Mouse (Mus musculus) midbrain, embryonic 15.5 days (tissue): ENCODE data around the gene Tecta. TPM values are rescaled to one million over a fixed set of nuclear protein-coding genes. Genes with fewer than 3 reads are reported as not detected.

Experiments
- ATAC-seq: fragments of 200-750 bp; cut with Nextera tagmentation; replicated peaks from 2 replicates; pipeline ENCODE4 v1.8.0; 2017; ENCODE audit warnings: moderate TSS enrichment
- H3K27ac ChIP-seq: fragments of 300-500 bp; sonication (generic); 2 replicates; pipeline ENCODE4 v1.5.1; 2015; ENCODE audit warnings: mild to moderate bottlenecking, inconsistent platforms
- H3K27me3 ChIP-seq: fragments of 300-500 bp; sonication (generic); replicated peaks from 2 replicates; pipeline ENCODE4 v1.6.1; 2015; ENCODE audit warnings: inconsistent platforms
- H3K36me3 ChIP-seq: fragments of 300-500 bp; sonication (generic); replicated peaks from 2 replicates; pipeline ENCODE4 v1.6.1; 2015; ENCODE audit warnings: inconsistent platforms
- H3K4me1 ChIP-seq: fragments of 300-500 bp; sonication (generic); 2 replicates; pipeline ENCODE4 v1.6.1; 2015; ENCODE audit warnings: inconsistent platforms
- H3K4me2 ChIP-seq: fragments of 300-500 bp; sonication (generic); 2 replicates; pipeline ENCODE4 v1.6.1; 2015; ENCODE audit warnings: inconsistent platforms, mild to moderate bottlenecking, moderate library complexity
- H3K4me3 ChIP-seq: fragments of 300-500 bp; sonication (generic); 2 replicates; pipeline ENCODE4 v1.5.1; 2015; ENCODE audit warnings: mild to moderate bottlenecking, inconsistent platforms
- H3K9ac ChIP-seq: fragments of 300-500 bp; sonication (generic); 2 replicates; pipeline ENCODE4 v1.6.1; 2015; ENCODE audit warnings: mild to moderate bottlenecking, inconsistent platforms
- H3K9me3 ChIP-seq: fragments of 300-500 bp; sonication (generic); 2 replicates; pipeline ENCODE4 v1.6.1; 2016; ENCODE audit warnings: inconsistent platforms
- WGBS: fragments of 180-500 bp; shearing (Covaris S2); methylation state at CpG from one replicate; pipeline ENCODE4 v1.1.7; 2015; ENCODE audit warnings: mixed read lengths; 5-methylcytosine and 5-hydroxymethylcytosine counted together
- polyA plus RNA-seq: library from polyadenylated mRNA; unstranded; fragments of >200 nt; fragmentation: Nextera tagmentation; extraction: Ambion mirVana; gene quantifications from 2 replicates; pipeline ENCODE4 v1.2.1, GENCODE M21; 2015

Tecta gene
- polyA plus RNA-seq, 1 experiment from 2014 or later, result 0.41 TPM

GRCm38 (mm10) chr9:42417352-42417952 lies 17.7 kb upstream of the Tecta start:
- ATAC-seq, result no peak
- Histone ChIP-seq H3K9ac (no peak overlapping the region), H3K4me2 (no peak overlapping the region), H3K4me3 (no peak overlapping the region), H3K27ac (no peak overlapping the region), H3K4me1 (0 out of 2 replicates have a peak, but pooled peaks cover 4% of the 10 kb centered on the region), H3K27me3 (no peaks in the 10 kb centered on the region), H3K9me3 (no peaks in the 10 kb centered on the region), H3K36me3 (peaks cover 6% of the 10 kb centered on the region; the same call in 1 of the 2 replicates)
- 81% methylated on average over 12 of the region's 12 CpGs for WGBS

DNA sequence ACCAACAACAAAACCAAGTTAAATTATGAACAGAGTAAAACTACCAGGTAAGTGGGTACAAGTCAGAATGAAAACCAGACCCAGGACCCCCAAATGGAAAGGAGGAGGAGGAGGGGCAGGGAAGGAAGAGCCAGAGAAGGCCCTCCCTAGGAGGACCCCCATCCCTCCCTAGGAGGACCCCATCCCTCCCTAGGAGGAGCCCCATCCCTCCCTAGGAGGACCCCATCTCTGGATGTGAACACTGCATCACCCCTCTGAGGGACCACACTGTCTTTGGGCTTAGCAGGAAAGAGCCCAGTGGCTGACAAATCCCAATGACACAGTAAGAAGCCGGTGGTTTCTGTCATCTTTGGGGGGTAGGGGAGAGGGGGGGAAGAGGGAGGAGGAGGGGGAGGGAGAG lies 15.5 kb upstream of the Tecta start:
- Histone ChIP-seq H3K9ac (no peak overlapping the region), H3K4me1 (0 out of 2 replicates have a peak, but pooled peaks cover 4% of the 10 kb centered on the region), H3K36me3 (no peaks in the 10 kb centered on the region), H3K27ac (no peak overlapping the region), H3K9me3 (no peaks in the 10 kb centered on the region), H3K4me2 (no peak overlapping the region), H3K4me3 (no peak overlapping the region), H3K27me3 (no peaks in the 10 kb centered on the region)
- peak; percentile 48; the same call in 1 of the 2 replicates for ATAC-seq
- 24% methylated on average over 1 of the region's 1 CpGs for WGBS

GRCm38 (mm10) chr9:42413345-42413744 lies 13.6 kb upstream of the Tecta start:
- no peak overlapping the region for H3K27ac ChIP-seq
- H3K9me3 ChIP-seq, result no peaks in the 10 kb centered on the region
- no peak for ATAC-seq
- no peak overlapping the region for H3K4me2 ChIP-seq
- 0 out of 2 replicates have a peak, but pooled peaks cover 4% of the 10 kb centered on the region for H3K4me1 ChIP-seq
- WGBS, result 53% methylated on average over 12 of the region's 12 CpGs
- no peak overlapping the region for H3K4me3 ChIP-seq
- no peaks in the 10 kb centered on the region for H3K27me3 ChIP-seq
- H3K36me3 ChIP-seq, result no peaks in the 10 kb centered on the region
- H3K9ac ChIP-seq, result no peak overlapping the region

- H3K27ac ChIP-seq, result no peak overlapping the region
- WGBS, result 93% methylated on average over 6 of the region's 6 CpGs
- ATAC-seq, result no peak
- H3K27me3 ChIP-seq, result no peaks in the 10 kb centered on the region
- H3K4me1 ChIP-seq, result 0 out of 2 replicates have a peak, but pooled peaks cover 4% of the 10 kb centered on the region
- no peak overlapping the region for H3K9ac ChIP-seq
- no peaks in the 10 kb centered on the region for H3K9me3 ChIP-seq
- no peaks in the 10 kb centered on the region for H3K36me3 ChIP-seq
- H3K4me3 ChIP-seq, result no peak overlapping the region
- no peak overlapping the region for H3K4me2 ChIP-seq
Measured at GRCm38 (mm10) chr9:42411296-42411695, 11.6 kb upstream of the Tecta start.

GRCm38 (mm10) chr9:42405736-42406135 lies 6.0 kb upstream of the Tecta start:
- no peaks in the 10 kb centered on the region for H3K4me1 ChIP-seq
- no peaks in the 10 kb centered on the region for H3K36me3 ChIP-seq
- no peak overlapping the region for H3K9ac ChIP-seq
- H3K27ac ChIP-seq, result no peak overlapping the region
- H3K9me3 ChIP-seq, result no peaks in the 10 kb centered on the region
- H3K4me3 ChIP-seq, result no peak overlapping the region
- 77% methylated on average over 4 of the region's 4 CpGs for WGBS
- H3K27me3 ChIP-seq, result no peaks in the 10 kb centered on the region; the same call in 1 of the 2 replicates
- H3K4me2 ChIP-seq, result no peak overlapping the region
- no peak for ATAC-seq

- no peaks in the 10 kb centered on the region; the same call in 1 of the 2 replicates for H3K27me3 ChIP-seq
- ATAC-seq, result no peak
- peaks cover 11% of the 10 kb centered on the region for H3K4me1 ChIP-seq
- H3K27ac ChIP-seq, result no peak overlapping the region
- no peaks in the 10 kb centered on the region for H3K9me3 ChIP-seq
- H3K36me3 ChIP-seq, result no peaks in the 10 kb centered on the region
- no peak overlapping the region for H3K9ac ChIP-seq
- 70% methylated on average over 6 of the region's 6 CpGs for WGBS
- no peak overlapping the region for H3K4me2 ChIP-seq
- no peak overlapping the region for H3K4me3 ChIP-seq
Measured at GRCm38 (mm10) chr9:42401486-42401885, 1.8 kb upstream of the Tecta start.

DNA sequence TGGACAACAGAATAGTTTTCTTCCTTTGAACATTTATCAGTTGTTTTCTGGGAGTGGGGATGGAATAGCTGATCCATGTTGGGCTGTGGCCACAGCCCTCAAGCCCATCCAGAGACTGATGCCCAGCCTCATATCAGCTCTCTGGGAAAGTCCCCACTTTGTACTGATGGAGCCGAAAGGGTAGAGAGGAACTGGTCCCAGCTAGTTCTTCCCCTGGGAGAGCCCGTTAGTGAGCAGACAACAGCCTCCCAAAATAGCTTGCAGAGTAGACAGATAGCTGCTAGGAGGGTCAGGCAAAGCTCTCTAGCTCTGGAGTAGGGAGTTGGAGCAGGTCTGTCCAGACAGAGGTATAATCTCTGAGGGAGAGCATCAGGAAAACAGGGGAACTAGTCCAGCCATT lies 3.6 kb downstream of the Tecta start:
- ATAC-seq, result no peak
- no peak overlapping the region for H3K9ac ChIP-seq
- H3K4me1 ChIP-seq, result peaks cover 14% of the 10 kb centered on the region
- H3K4me3 ChIP-seq, result no peak overlapping the region
- H3K36me3 ChIP-seq, result no peaks in the 10 kb centered on the region
- no peaks in the 10 kb centered on the region for H3K9me3 ChIP-seq
- 88% methylated on average over 2 of the region's 2 CpGs for WGBS
- no peaks in the 10 kb centered on the region for H3K27me3 ChIP-seq
- H3K4me2 ChIP-seq, result no peak overlapping the region
- no peak overlapping the region for H3K27ac ChIP-seq

GRCm38 (mm10) chr9:42394903-42395302 lies 4.8 kb downstream of the Tecta start:
- Histone ChIP-seq H3K27ac (no peak overlapping the region), H3K27me3 (no peaks in the 10 kb centered on the region), H3K9ac (no peak overlapping the region), H3K36me3 (no peaks in the 10 kb centered on the region), H3K4me2 (no peak overlapping the region), H3K4me1 (peaks cover 13% of the 10 kb centered on the region), H3K9me3 (no peaks in the 10 kb centered on the region), H3K4me3 (no peak overlapping the region)
- 78% methylated on average over 6 of the region's 6 CpGs for WGBS
- ATAC-seq, result no peak

- no peak overlapping the region for H3K27ac ChIP-seq
- 82% methylated on average over 8 of the region's 8 CpGs for WGBS
- H3K27me3 ChIP-seq, result no peaks in the 10 kb centered on the region
- no peak overlapping the region for H3K9ac ChIP-seq
- peaks cover 7% of the 10 kb centered on the region for H3K4me1 ChIP-seq
- ATAC-seq, result no peak
- no peak overlapping the region for H3K4me2 ChIP-seq
- no peaks in the 10 kb centered on the region for H3K36me3 ChIP-seq
- H3K9me3 ChIP-seq, result no peaks in the 10 kb centered on the region
- H3K4me3 ChIP-seq, result no peak overlapping the region
Measured at GRCm38 (mm10) chr9:42394321-42394720, 5.4 kb downstream of the Tecta start.

DNA sequence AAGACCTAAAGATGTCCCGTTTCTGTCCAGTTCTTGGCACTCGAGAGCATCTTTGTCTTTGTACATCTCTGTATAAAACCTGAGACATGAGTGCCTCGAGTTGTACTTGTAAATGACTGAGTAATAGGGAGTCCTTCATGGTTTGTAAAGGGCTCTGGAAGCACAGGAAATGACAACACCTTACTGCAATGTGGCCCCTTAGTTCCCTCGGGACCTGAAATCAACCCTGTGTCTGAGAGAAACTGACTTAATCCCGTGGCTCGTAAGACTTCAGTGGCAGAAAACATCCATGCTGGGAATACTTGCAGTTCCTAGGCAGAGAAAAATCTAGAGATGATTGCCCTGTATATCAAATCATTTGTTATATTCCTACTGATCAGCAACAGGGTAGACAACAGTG lies 6.8 kb downstream of the Tecta start:
- no peak for ATAC-seq
- H3K27me3 ChIP-seq, result no peaks in the 10 kb centered on the region
- no peaks in the 10 kb centered on the region for H3K36me3 ChIP-seq
- 0 out of 2 replicates have a peak, but pooled peaks cover 3% of the 10 kb centered on the region for H3K4me1 ChIP-seq
- H3K9ac ChIP-seq, result no peak overlapping the region
- no peak overlapping the region for H3K4me2 ChIP-seq
- no peak overlapping the region for H3K27ac ChIP-seq
- no peak overlapping the region for H3K4me3 ChIP-seq
- 68% methylated on average over 6 of the region's 6 CpGs for WGBS
- no peaks in the 10 kb centered on the region for H3K9me3 ChIP-seq

DNA sequence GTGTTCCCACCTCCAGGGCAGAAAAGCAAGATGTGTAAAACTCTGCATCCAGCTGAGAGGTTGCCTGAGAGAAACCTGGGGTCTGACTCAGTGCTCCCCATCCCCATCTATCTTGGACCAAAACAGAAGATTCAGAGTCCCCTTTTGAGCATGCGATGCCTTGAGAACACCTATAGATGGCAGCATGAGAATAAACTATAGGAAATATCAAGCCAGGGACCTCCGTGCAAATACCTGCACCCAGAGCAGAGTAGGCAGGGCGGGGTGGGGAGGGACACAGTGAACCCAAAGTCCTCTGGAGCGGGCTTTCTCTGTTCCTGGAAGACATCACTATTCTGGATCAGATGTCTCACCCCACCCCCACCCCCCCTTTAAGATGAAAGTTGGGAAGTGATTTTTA lies 11.2 kb downstream of the Tecta start:
- ATAC-seq, result no peak
- Histone ChIP-seq H3K36me3 (no peaks in the 10 kb centered on the region), H3K4me2 (no peak overlapping the region), H3K9me3 (no peaks in the 10 kb centered on the region), H3K9ac (no peak overlapping the region), H3K27ac (no peak overlapping the region), H3K4me1 (0 out of 2 replicates have a peak, but pooled peaks cover 3% of the 10 kb centered on the region), H3K27me3 (no peaks in the 10 kb centered on the region), H3K4me3 (no peak overlapping the region)
- WGBS, result 57% methylated on average over 4 of the region's 4 CpGs

DNA sequence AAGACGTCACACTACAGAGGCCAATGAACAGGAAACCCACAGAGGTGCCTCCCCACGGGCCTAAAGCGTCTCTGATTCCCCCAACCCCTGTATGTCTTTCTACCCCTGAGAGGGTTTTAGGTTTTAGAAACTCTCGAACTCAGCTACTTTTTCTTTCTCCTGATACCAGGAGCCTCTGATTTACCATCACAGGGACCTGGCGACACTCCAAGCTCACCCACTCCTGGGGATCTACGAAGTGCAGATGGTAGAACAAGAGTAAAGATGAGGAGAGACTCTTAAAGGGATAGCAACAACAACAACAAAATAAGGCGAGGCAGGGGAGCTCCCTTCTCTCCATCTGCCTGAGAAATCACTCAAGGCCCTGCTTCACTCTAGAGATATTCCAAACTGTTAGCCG lies 12.7 kb downstream of the Tecta start:
- Histone ChIP-seq H3K27me3 (no peaks in the 10 kb centered on the region), H3K4me1 (peaks cover 12% of the 10 kb centered on the region; the same call in 1 of the 2 replicates), H3K36me3 (no peaks in the 10 kb centered on the region), H3K4me3 (no peak overlapping the region), H3K9me3 (no peaks in the 10 kb centered on the region), H3K4me2 (no peak overlapping the region), H3K9ac (no peak overlapping the region), H3K27ac (no peak overlapping the region)
- no peak for ATAC-seq
- 74% methylated on average over 8 of the region's 8 CpGs for WGBS

- Histone ChIP-seq H3K4me1 (peaks cover 9% of the 10 kb centered on the region; the same call in 1 of the 2 replicates), H3K9me3 (no peaks in the 10 kb centered on the region), H3K36me3 (no peaks in the 10 kb centered on the region), H3K4me3 (no peak overlapping the region), H3K27ac (no peak overlapping the region), H3K9ac (no peak overlapping the region), H3K27me3 (no peaks in the 10 kb centered on the region), H3K4me2 (no peak overlapping the region)
- WGBS, result 81% methylated on average over 13 of the region's 13 CpGs
- no peak for ATAC-seq
Measured at GRCm38 (mm10) chr9:42385656-42386055, 14.1 kb downstream of the Tecta start.
